Comparison of ENCODE assay signal across 19 mouse cellular contexts in genomic region chr9:84262151-84262550, GRCm38 (mm10).
DNase-seq lines count a peak whose midpoint lies in the region; ATAC-seq and TF ChIP-seq lines count a peak whose summit lies in the region.
"Had no signal": no experiment of that assay in that cellular context is flagged by ENCODE, and none has a peak within 500 bp of the region (broad histone marks: within the 10 kb centered on the region; RNA-seq: fewer than 3 reads in every experiment).

No protein-coding gene starts in this region.

- WGBS in kidney, embryonic 14.5 days = 41% methylated on average over 5 of the region's 5 CpGs
- 30% methylated on average over 5 of the region's 5 CpGs for WGBS in lung, embryonic 14.5 days

- no peaks in the 10 kb centered on the region for H3K36me3 ChIP-seq in kidney, embryonic 14.5 days (ENCODE audit: control insufficient read depth, insufficient read depth, low read length)
- no peaks in the 10 kb centered on the region for H3K36me3 ChIP-seq in lung, embryonic 14.5 days (ENCODE audit: insufficient read depth)
- H3K36me3 ChIP-seq: embryonic facial prominence, embryonic 15.5 days; forebrain, embryonic 15.5 days; heart, embryonic 13.5 days had no signal

- H3K27me3 ChIP-seq in kidney, embryonic 14.5 days (ENCODE audit: control insufficient read depth, insufficient read depth, low read length) = no peaks in the 10 kb centered on the region
- H3K27me3 ChIP-seq in lung, embryonic 14.5 days (ENCODE audit: insufficient read depth, low read length) = no peaks in the 10 kb centered on the region
- H3K27me3 ChIP-seq: embryonic facial prominence, embryonic 15.5 days; forebrain, embryonic 15.5 days; heart, embryonic 13.5 days had no signal

- no peaks in the 10 kb centered on the region for H3K4me1 ChIP-seq in kidney, embryonic 14.5 days (ENCODE audit: control insufficient read depth, insufficient read depth, low read length)
- H3K4me1 ChIP-seq in lung, embryonic 14.5 days (ENCODE audit: insufficient read depth) = 0 out of 2 replicates have a peak, but pooled peaks cover 9% of the 10 kb centered on the region
- H3K4me1 ChIP-seq: forebrain, embryonic 15.5 days; heart, embryonic 13.5 days had no signal

- TF ChIP-seq CTCF in lung, embryonic 14.5 days (IDR thresholded peaks at IDR 0.05; ENCODE audit: low read depth) = no peak

- H3K9me3 ChIP-seq in kidney, embryonic 14.5 days (ENCODE audit: control insufficient read depth, low read length) = no peaks in the 10 kb centered on the region
- H3K9me3 ChIP-seq in lung, embryonic 14.5 days (ENCODE audit: low read depth, low read length) = no peaks in the 10 kb centered on the region
- H3K9me3 ChIP-seq: embryonic facial prominence, embryonic 15.5 days; forebrain, embryonic 15.5 days; heart, embryonic 13.5 days had no signal

- H3K4me3 ChIP-seq in kidney, embryonic 14.5 days (ENCODE audit: low read length) = no peak overlapping the region
- H3K4me3 ChIP-seq in lung, embryonic 14.5 days (ENCODE audit: low read depth, low read length) = no peak overlapping the region
- H3K4me3 ChIP-seq: embryonic facial prominence, embryonic 15.5 days; erythroblast, embryonic 14.5 days; forebrain, embryonic 15.5 days; heart, embryonic 13.5 days had no signal

- DNase-seq in kidney, adult 9 months = no peak
- DNase-seq in kidney, postnatal 10 days = peak; percentile 76
- DNase-seq in kidney, adult 8-10 months = no peak
- DNase-seq in lung, embryonic 14.5 days = peak; percentile 66
- DNase-seq in lung, postnatal 10 days = no peak
- DNase-seq in urinary bladder, postnatal 25 days (ENCODE audit: low spot score) = peak; percentile 6
- no peak for DNase-seq in urinary bladder, adult 2 months (ENCODE audit: low spot score)
- DNase-seq: adrenal gland, postnatal 10 days; cerebellum, adult 11 months; cerebellum, adult 8-10 months; embryo, embryonic 11 days; gastrocnemius, postnatal 36 days; heart, adult 11 months; heart, postnatal 36 days had no signal

- no peak overlapping the region for H3K9ac ChIP-seq in kidney, embryonic 14.5 days (ENCODE audit: low read depth, low read length)
- H3K9ac ChIP-seq in lung, embryonic 14.5 days = no peak overlapping the region
- H3K9ac ChIP-seq: embryonic facial prominence, embryonic 15.5 days; forebrain, embryonic 15.5 days; heart, embryonic 13.5 days had no signal

- no peak overlapping the region for H3K4me2 ChIP-seq in kidney, embryonic 14.5 days (replicated peaks; ENCODE audit: low read depth, low read length)
- H3K4me2 ChIP-seq in lung, embryonic 14.5 days = no peak overlapping the region
- H3K4me2 ChIP-seq: embryonic facial prominence, embryonic 15.5 days; forebrain, embryonic 15.5 days; heart, embryonic 13.5 days had no signal

- peak; percentile 81; the same call in 1 of the 2 replicates for ATAC-seq in kidney, embryonic 14.5 days (ENCODE audit: low FRiP score, low TSS enrichment)
- peak; percentile 89; the same call in 1 of the 2 replicates for ATAC-seq in lung, embryonic 14.5 days (ENCODE audit: insufficient read depth)
- ATAC-seq: forebrain, embryonic 15.5 days had no signal

- no peak overlapping the region for H3K27ac ChIP-seq in kidney, embryonic 14.5 days (ENCODE audit: low read depth, low read length)
- H3K27ac ChIP-seq in lung, embryonic 14.5 days (ENCODE audit: low read depth) = peak overlapping the region; percentile 22; the same call in 1 of the 2 replicates
- H3K27ac ChIP-seq: embryonic facial prominence, embryonic 15.5 days; forebrain, embryonic 15.5 days; heart, embryonic 13.5 days had no signal

Comparison
In these comparisons a context has a peak if more than half of its experiments do, and no peak if none do; other contexts are left out.
1. DNase-seq: peak in kidney, postnatal 10 days (single experiment), lung, embryonic 14.5 days (single experiment) and urinary bladder, postnatal 25 days (single experiment); none in kidney, adult 9 months (single experiment), kidney, adult 8-10 months (0 of 2), lung, postnatal 10 days (single experiment) and urinary bladder, adult 2 months (single experiment).